Mouse (Mus musculus) splenic B cell, adult 2 months (primary cell): ENCODE results near the gene Gm17622.

Experiments
- DNase-seq: peaks from one replicate; pipeline ENCODE4 v3.0.0-alpha.2; 2011; ENCODE audit warnings: low read depth, low spot score
- H3K27me3 ChIP-seq: 2 replicates; pipeline ENCODE4 v1.6.1; 2012; ENCODE audit warnings: mild to moderate bottlenecking, low read length, moderate library complexity, mixed read lengths; ENCODE audit not compliant: control insufficient read depth, poor library complexity, insufficient read depth, severe bottlenecking
- H3K36me3 ChIP-seq: 2 replicates; pipeline ENCODE4 v1.6.1; 2012; ENCODE audit warnings: mild to moderate bottlenecking, low read length, moderate library complexity, mixed read lengths; ENCODE audit not compliant: control insufficient read depth, poor library complexity, insufficient read depth, severe bottlenecking

The Gm17622 gene

DNA sequence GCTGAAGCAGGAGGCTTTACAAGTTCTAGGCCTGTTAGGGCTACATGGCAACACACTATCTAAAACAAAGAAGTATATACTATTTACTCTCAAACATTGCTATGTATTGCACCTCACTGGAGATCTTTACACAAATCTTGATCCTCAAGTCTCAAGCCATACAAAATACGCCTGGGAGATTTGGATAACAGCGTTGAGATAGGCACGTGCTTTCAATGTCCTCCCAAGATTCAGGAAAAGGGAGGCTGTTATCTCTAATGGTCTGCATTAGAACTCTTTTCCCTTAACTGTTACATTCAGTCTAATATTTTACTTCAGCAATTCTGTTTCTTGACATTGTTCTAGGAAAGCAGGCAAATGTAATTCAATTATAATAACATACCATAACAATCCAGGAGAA, 36.5 kb downstream of the Gm17622 start:
- Histone ChIP-seq H3K36me3 (no peaks in the 10 kb centered on the region), H3K27me3 (no peaks in the 10 kb centered on the region)
- no peak for DNase-seq

GRCm38 (mm10) chr13:96527856-96528255, 37.3 kb downstream of the Gm17622 start:
- no peak for DNase-seq
- Histone ChIP-seq H3K36me3 (no peaks in the 10 kb centered on the region), H3K27me3 (no peaks in the 10 kb centered on the region)

GRCm38 (mm10) chr13:96528776-96529175, 38.2 kb downstream of the Gm17622 start:
- Histone ChIP-seq H3K36me3 (no peaks in the 10 kb centered on the region), H3K27me3 (no peaks in the 10 kb centered on the region)
- no peak for DNase-seq

- Histone ChIP-seq H3K27me3 (no peaks in the 10 kb centered on the region), H3K36me3 (no peaks in the 10 kb centered on the region)
- DNase-seq: no peak
Measured at GRCm38 (mm10) chr13:96529542-96529941, 39.0 kb downstream of the Gm17622 start.

DNA sequence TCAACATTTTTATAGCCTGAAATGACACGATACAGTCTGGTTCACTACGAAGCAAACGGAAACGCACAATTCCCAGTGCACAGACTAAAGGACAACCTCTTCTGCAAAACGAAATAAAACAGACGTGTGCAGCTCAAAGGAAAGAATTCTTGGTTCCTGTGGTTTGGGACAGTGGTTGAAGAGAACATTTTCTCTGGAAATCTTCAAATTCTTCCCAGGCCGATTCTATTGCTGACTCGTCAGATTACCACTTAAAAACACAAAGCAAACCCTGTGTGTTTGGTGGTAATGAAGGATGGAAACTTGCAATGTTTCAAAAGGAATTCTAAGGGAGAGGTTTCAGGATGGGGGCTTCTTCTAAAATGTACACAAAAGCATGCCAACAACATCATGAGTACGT, 39.5 kb downstream of the Gm17622 start:
- DNase-seq: no peak
- Histone ChIP-seq H3K36me3 (no peaks in the 10 kb centered on the region), H3K27me3 (no peaks in the 10 kb centered on the region)

GRCm38 (mm10) chr13:96532176-96532575, 41.6 kb downstream of the Gm17622 start:
- Histone ChIP-seq H3K36me3 (no peaks in the 10 kb centered on the region), H3K27me3 (no peaks in the 10 kb centered on the region)
- no peak for DNase-seq

DNA sequence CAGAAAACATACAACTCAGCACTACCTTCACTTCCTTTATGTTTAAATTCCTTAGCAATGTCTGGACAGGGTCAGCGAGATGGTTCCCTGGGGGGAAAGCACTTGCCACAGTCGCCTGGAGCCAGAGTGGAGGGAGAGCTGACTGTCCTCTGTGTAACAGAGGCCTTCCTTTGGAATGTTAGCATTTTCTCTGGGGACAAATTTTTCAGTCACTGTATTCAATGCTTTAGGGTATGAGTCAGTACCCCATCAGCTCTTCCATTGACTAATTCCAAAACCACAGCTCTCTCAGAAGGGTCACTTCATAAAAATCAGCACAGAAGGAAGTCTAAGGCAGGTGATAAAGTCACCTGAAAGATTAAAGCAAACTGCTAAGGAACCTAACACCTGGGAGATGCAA, 43.2 kb downstream of the Gm17622 start:
- no peaks in the 10 kb centered on the region for H3K27me3 ChIP-seq
- H3K36me3 ChIP-seq: no peaks in the 10 kb centered on the region
- no peak for DNase-seq

DNA sequence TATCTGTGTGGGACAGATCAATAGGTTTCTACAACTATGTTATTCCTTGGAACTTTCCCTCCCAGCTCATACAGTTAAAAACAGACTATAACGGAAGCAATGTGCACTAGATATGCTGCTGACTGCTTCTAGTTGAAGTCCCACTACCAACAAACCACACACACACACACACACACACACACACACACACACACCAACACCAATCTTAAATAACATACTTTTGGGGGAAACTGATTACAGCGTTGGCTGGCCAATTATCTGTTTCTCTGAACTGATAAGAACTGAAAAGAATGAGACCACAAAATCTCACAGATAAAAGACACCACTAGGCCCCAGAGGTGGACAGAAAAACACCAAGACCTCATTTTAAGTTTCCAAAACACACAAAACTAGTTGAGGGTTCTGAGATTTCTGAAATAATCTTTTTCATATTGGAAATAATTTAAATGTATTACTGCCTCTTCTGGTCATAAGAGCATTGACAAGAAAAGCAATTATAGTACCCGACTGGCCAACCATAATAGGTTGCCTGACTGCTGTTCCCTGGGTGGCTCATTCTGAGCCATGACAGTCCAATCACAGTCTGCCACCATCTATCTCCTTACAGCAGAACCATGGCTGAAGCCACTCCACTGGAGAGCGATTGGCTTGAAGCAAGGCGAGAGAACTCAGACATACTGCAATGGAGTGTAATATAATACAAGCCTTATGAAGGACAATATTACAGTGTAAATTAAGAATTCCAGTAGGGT, 46.5 kb downstream of the Gm17622 start:
- no peaks in the 10 kb centered on the region for H3K27me3 ChIP-seq
- no peaks in the 10 kb centered on the region for H3K36me3 ChIP-seq
- DNase-seq: no peak

GRCm38 (mm10) chr13:96538103-96538502, 47.6 kb downstream of the Gm17622 start:
- no peaks in the 10 kb centered on the region for H3K27me3 ChIP-seq
- no peak for DNase-seq
- no peaks in the 10 kb centered on the region for H3K36me3 ChIP-seq
